Mouse (Mus musculus) inflammation-experienced regulatory T-cells, adult 6 months (primary cell): ENCODE measurements around the gene Spink2. TPM values are rescaled to one million over a fixed set of nuclear protein-coding genes. Genes with fewer than 3 reads are reported as not detected.

ENCODE experiments used
- polyA plus RNA-seq, 3 experiments: library from polyadenylated mRNA; unstranded; fragments of 100-300 nt; shearing (Covaris generic); gene quantifications; one replicate each; pipeline ENCODE4 v1.2.1; 2017

Spink2 gene
- polyA plus RNA-seq, 3 experiments from 2014 or later = 0.63 TPM; not detected in 2

Other genes with a start within 250 kb of the Spink2 start
- gene Srp72, start 236.8 kb downstream of the Spink2 start, polyA plus RNA-seq = 100 to 1,000 TPM; 121 to 153 (median 146) TPM
- not detected for gene Arl9, start 207.4 kb downstream of the Spink2 start, polyA plus RNA-seq
- gene Thegl, start 195.4 kb downstream of the Spink2 start, polyA plus RNA-seq = not detected
- gene Hopx, start 96.3 kb downstream of the Spink2 start, polyA plus RNA-seq = 10 to 100 TPM; 13.8 to 24.5 (median 15.9) TPM
- 10 to 100 TPM; 11.8 to 18.0 (median 17.7) TPM for gene Rest, start 54.0 kb upstream of the Spink2 start, polyA plus RNA-seq
- 1 to 10 TPM; 4.3 to 6.2 (median 4.8) TPM for gene Noa1, start 98.6 kb upstream of the Spink2 start, polyA plus RNA-seq
- 10 to 100 TPM; 51.5 to 53.3 (median 51.6) TPM for gene Polr2b, start 98.7 kb upstream of the Spink2 start, polyA plus RNA-seq
- under 1 TPM in 2 of 3 experiments, not detected in 1; 0.32 to 0.83 TPM for gene Igfbp7, start 196.6 kb upstream of the Spink2 start, polyA plus RNA-seq